Mouse (Mus musculus) adrenal gland, adult 2 months (tissue): ENCODE results near the gene Tssk3. TPM values are rescaled to one million over a fixed set of nuclear protein-coding genes. Genes with fewer than 3 reads are reported as not detected.
"Not testable (repeated sequence)": the region's sequence is repeated elsewhere in the genome, so short reads cannot be mapped to it uniquely, and the experiment has no call there.

ENCODE experiments used
- DNase-seq: peaks from one replicate; pipeline ENCODE4 v3.0.0; 2021
- polyA plus RNA-seq: library from polyadenylated mRNA; depleted of rRNA; stranded (reverse); fragments of >200 nt; gene quantifications from 2 replicates; pipeline ENCODE4 v1.2.3, GENCODE M21; 2012
- total RNA-seq, 2 experiments: library from RNA; stranded (reverse); gene quantifications; 2 replicates each; pipeline ENCODE4 v1.2.3; 2021

Tssk3 gene
- total and polyA plus RNA-seq, 3 experiments: not detected

- peak; percentile 95 for DNase-seq
These were observed 10.1 kb upstream of the Tssk3 start for GRCm38 (mm10) chr4:129500607-129501566.

- no peak for DNase-seq
These were observed 9.2 kb upstream of the Tssk3 start for GRCm38 (mm10) chr4:129500017-129500416.

GRCm38 (mm10) chr4:129498941-129499340, 8.1 kb upstream of the Tssk3 start:
- peak; percentile 28 for DNase-seq

GRCm38 (mm10) chr4:129496631-129497030, 5.8 kb upstream of the Tssk3 start:
- peak; percentile 60 for DNase-seq

GRCm38 (mm10) chr4:129495672-129496562, 5.1 kb upstream of the Tssk3 start:
- no peak for DNase-seq

- DNase-seq: no peak
These were observed 3.9 kb upstream of the Tssk3 start for GRCm38 (mm10) chr4:129494681-129495080.

GRCm38 (mm10) chr4:129481090-129481489, 9.7 kb downstream of the Tssk3 start:
- DNase-seq: no peak

- DNase-seq: no peak
These were observed 11.0 kb downstream of the Tssk3 start for GRCm38 (mm10) chr4:129479863-129480262.

GRCm38 (mm10) chr4:129476047-129476446, 14.8 kb downstream of the Tssk3 start:
- no peak for DNase-seq

GRCm38 (mm10) chr4:129464286-129464815, 26.5 kb downstream of the Tssk3 start:
- DNase-seq: no peak

GRCm38 (mm10) chr4:129463097-129464059, 27.4 kb downstream of the Tssk3 start:
- DNase-seq: no peak

GRCm38 (mm10) chr4:129462118-129462517, 28.7 kb downstream of the Tssk3 start:
- peak; percentile 45 for DNase-seq

GRCm38 (mm10) chr4:129461183-129461960, 29.4 kb downstream of the Tssk3 start, which contains the start of gene Bsdc1:
TSS of gene Bsdc1 (plus strand) at chr4:129461581.
- peak; percentile 100 for DNase-seq

GRCm38 (mm10) chr4:129460827-129461182, 30.0 kb downstream of the Tssk3 start:
- DNase-seq: no peak

GRCm38 (mm10) chr4:129459726-129460125, 31.1 kb downstream of the Tssk3 start:
- DNase-seq: no peak

- not testable (repeated sequence) for DNase-seq
These were observed 33.5 kb downstream of the Tssk3 start for GRCm38 (mm10) chr4:129457311-129457710.

GRCm38 (mm10) chr4:129456126-129456525, 34.7 kb downstream of the Tssk3 start:
- DNase-seq: no peak

GRCm38 (mm10) chr4:129455265-129455664, 35.6 kb downstream of the Tssk3 start:
- DNase-seq: peak; percentile 76

GRCm38 (mm10) chr4:129451471-129452169, 39.2 kb downstream of the Tssk3 start:
- DNase-seq: no peak

GRCm38 (mm10) chr4:129450851-129451250, 40.0 kb downstream of the Tssk3 start:
- no peak for DNase-seq
